Mouse (Mus musculus): ENCODE measurements around the gene Ago4.

DNA sequence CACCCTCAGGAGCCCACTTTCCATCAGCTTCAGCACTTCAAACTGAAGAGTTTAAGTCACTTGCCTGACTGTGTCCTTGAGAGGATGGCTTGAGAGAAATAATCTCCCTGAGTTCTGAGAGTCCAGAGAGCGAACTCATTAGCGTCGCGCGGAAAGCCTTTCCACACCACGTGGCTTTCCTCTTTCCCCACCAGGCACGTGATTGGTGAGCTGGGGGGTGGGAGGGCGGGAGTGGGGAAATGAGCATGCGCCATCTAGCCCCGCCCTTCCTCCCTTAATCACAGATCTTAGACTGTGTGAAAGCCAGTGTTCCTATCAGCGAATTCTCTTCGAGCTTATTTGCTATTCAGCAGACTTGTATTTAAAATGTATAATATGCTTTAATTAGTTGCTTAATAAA, 50.3 kb downstream of the Ago4 start:
- TF ChIP-seq CTCF (IDR thresholded peaks at IDR 0.05 in 2 of 3, conservative IDR thresholded peaks at IDR 0.05 in 1 of 3; ENCODE audit: control insufficient read depth in 1 of 3, insufficient read depth in 1 of 3, low read depth in 2 of 3, low read length in 3 of 3, poor library complexity in 1 of 3, severe bottlenecking in 1 of 3), result no peak
- no peak for TF ChIP-seq ELF1 (IDR thresholded peaks at IDR 0.05; ENCODE audit: low read depth, low read length)
- no peak for TF ChIP-seq TAL1 (IDR thresholded peaks at IDR 0.05; ENCODE audit: low read length)
